Mouse (Mus musculus) olfactory bulb, adult 2 months (tissue): Measurements from ENCODE around the gene Klhl22. TPM values are rescaled to one million over a fixed set of nuclear protein-coding genes. Genes with fewer than 3 reads are reported as not detected.

Source experiments
- H3K27ac ChIP-seq: fragments of 200-500 bp; 2 replicates; pipeline ENCODE4 v1.5.1; 2012; ENCODE audit warnings: low read depth, low read length; ENCODE audit not compliant: insufficient read depth
- H3K4me1 ChIP-seq: fragments of 200-500 bp; 2 replicates; pipeline ENCODE4 v1.6.1; 2012; ENCODE audit warnings: low read length; ENCODE audit not compliant: control insufficient read depth, insufficient read depth
- H3K4me3 ChIP-seq: fragments of 200-500 bp; 2 replicates; pipeline ENCODE4 v1.5.1; 2012; ENCODE audit warnings: mild to moderate bottlenecking, low read depth, low read length, moderate library complexity; ENCODE audit not compliant: insufficient read depth
- CTCF ChIP-seq: fragments of 200-500 bp; IDR thresholded peaks from 2 replicates; pipeline ENCODE4 v1.5.1; 2012; ENCODE audit warnings: low read depth, mild to moderate bottlenecking, low read length, moderate library complexity; ENCODE audit not compliant: insufficient read depth
- POLR2A ChIP-seq: fragments of 200-500 bp; IDR thresholded peaks from 2 replicates; pipeline ENCODE4 v1.6.1; 2012; ENCODE audit warnings: mild to moderate bottlenecking, low read depth, low read length, moderate library complexity; ENCODE audit not compliant: insufficient read depth
- WGBS: fragments of 180-500 bp; shearing (Covaris S2); methylation state at CpG from one replicate; pipeline ENCODE4 v1.1.7; 2018; 5-methylcytosine and 5-hydroxymethylcytosine counted together
- polyA plus RNA-seq: library from polyadenylated mRNA; stranded (reverse); fragments of >200 nt; gene quantifications from 2 replicates; pipeline ENCODE4 v1.2.4, GENCODE M21; 2012; ENCODE audit warnings: low replicate concordance; ENCODE audit not compliant: missing spikeins, insufficient read depth, insufficient read length

Gene Klhl22
- polyA plus RNA-seq, 1 experiment: not detected

- H3K27ac ChIP-seq: no peak overlapping the region
- H3K4me1 ChIP-seq: peaks cover 28% of the 10 kb centered on the region
- WGBS: 81% methylated on average over 4 of the region's 4 CpGs
- no peak overlapping the region for H3K4me3 ChIP-seq
- TF ChIP-seq POLR2A (no peak), CTCF (no peak)
These were observed 53.8 kb downstream of the Klhl22 start for GRCm38 (mm10) chr16:17813173-17813572.

GRCm38 (mm10) chr16:17815411-17816402 lies 56.3 kb downstream of the Klhl22 start:
- Histone ChIP-seq H3K4me3 (peak overlapping the region; percentile 52), H3K27ac (peak overlapping the region; percentile 61), H3K4me1 (peaks cover 19% of the 10 kb centered on the region)
- TF ChIP-seq CTCF: peak; percentile 100
- peak; percentile 56 for TF ChIP-seq POLR2A
- WGBS: 2% methylated on average over 63 of the region's 63 CpGs

- 56% methylated on average over 8 of the region's 8 CpGs for WGBS
- no peak for TF ChIP-seq CTCF
- no peak for TF ChIP-seq POLR2A
- Histone ChIP-seq H3K4me1 (peaks cover 19% of the 10 kb centered on the region), H3K4me3 (no peak overlapping the region), H3K27ac (no peak overlapping the region)
These were observed 57.1 kb downstream of the Klhl22 start for GRCm38 (mm10) chr16:17816528-17816927.

- Histone ChIP-seq H3K27ac (no peak overlapping the region), H3K4me3 (no peak overlapping the region), H3K4me1 (peaks cover under 1% of the 10 kb centered on the region; the same call in 1 of the 2 replicates)
- WGBS: 86% methylated on average over 2 of the region's 2 CpGs
- no peak for TF ChIP-seq POLR2A
- TF ChIP-seq CTCF: no peak
These were observed 67.1 kb downstream of the Klhl22 start for GRCm38 (mm10) chr16:17826500-17826899.

GRCm38 (mm10) chr16:17828229-17828628 lies 68.8 kb downstream of the Klhl22 start:
- no peak overlapping the region for H3K4me3 ChIP-seq
- H3K27ac ChIP-seq: no peak overlapping the region
- TF ChIP-seq CTCF: no peak
- 95% methylated on average over 2 of the region's 2 CpGs for WGBS
- peaks cover 7% of the 10 kb centered on the region for H3K4me1 ChIP-seq

GRCm38 (mm10) chr16:17828867-17829266 lies 69.4 kb downstream of the Klhl22 start:
- no peak overlapping the region for H3K27ac ChIP-seq
- H3K4me3 ChIP-seq: no peak overlapping the region
- 78% methylated on average over 3 of the region's 3 CpGs for WGBS
- TF ChIP-seq POLR2A: no peak
- no peak for TF ChIP-seq CTCF
- H3K4me1 ChIP-seq: peaks cover 9% of the 10 kb centered on the region

- TF ChIP-seq CTCF (no peak), POLR2A (no peak)
- 59% methylated on average over 10 of the region's 10 CpGs for WGBS
- Histone ChIP-seq H3K27ac (no peak overlapping the region), H3K4me3 (no peak overlapping the region), H3K4me1 (peaks cover 14% of the 10 kb centered on the region)
These were observed 71.2 kb downstream of the Klhl22 start for GRCm38 (mm10) chr16:17830385-17831178.

GRCm38 (mm10) chr16:17831781-17832180 lies 72.4 kb downstream of the Klhl22 start:
- peaks cover 17% of the 10 kb centered on the region for H3K4me1 ChIP-seq
- TF ChIP-seq CTCF (no peak), POLR2A (no peak)
- WGBS: 22% methylated on average over 11 of the region's 11 CpGs
- no peak overlapping the region for H3K27ac ChIP-seq
- H3K4me3 ChIP-seq: no peak overlapping the region

- peak within 1 kb of the TSS; percentile 68 for H3K4me3 ChIP-seq
- no peak for TF ChIP-seq CTCF
- TF ChIP-seq POLR2A: no peak
- 31% methylated on average over 7 of the region's 7 CpGs for WGBS
- H3K27ac ChIP-seq: peak within 1 kb of the TSS; percentile 71
- peaks cover 17% of the 10 kb centered on the region for H3K4me1 ChIP-seq
These were observed 73.4 kb downstream of the Klhl22 start, which contains the start of gene B830017H08Rik for GRCm38 (mm10) chr16:17832821-17833220. Gene B830017H08Rik (plus strand): TSS chr16:17833121.

GRCm38 (mm10) chr16:17833321-17833680 lies 73.9 kb downstream of the Klhl22 start:
- TF ChIP-seq POLR2A (0 out of 2 replicates have a peak, but pooled peaks have one; percentile 11), CTCF (no peak)
- Histone ChIP-seq H3K4me1 (peaks cover 17% of the 10 kb centered on the region), H3K27ac (peak overlapping the region; percentile 71; the same call in 1 of the 2 replicates), H3K4me3 (peak overlapping the region; percentile 68)
- WGBS: under 1% methylated on average over 37 of the region's 37 CpGs
